Mouse (Mus musculus): ENCODE data around the gene Fam102a.

DNA sequence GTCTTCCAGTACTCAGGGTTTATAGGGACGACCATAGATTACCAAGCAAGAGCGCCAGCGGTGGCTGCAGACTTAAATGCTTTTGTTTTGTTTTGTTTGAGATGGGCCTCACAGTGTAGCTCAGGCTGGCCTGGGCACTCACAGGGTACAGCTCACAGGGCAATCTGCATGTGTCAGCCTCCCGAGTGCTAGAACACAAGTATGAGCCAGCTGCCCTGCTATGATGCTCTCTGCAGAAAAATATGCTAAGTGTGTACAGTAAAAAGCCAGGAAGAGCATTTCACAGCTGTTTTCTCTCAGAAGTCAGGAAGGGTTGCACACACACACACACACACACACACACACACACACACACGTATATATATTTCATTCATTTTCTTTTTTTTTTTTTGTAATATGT, 34.7 kb upstream of the Fam102a start:
- no peak for TF ChIP-seq CTCF (IDR thresholded peaks at IDR 0.05; ENCODE audit: extremely low read depth, insufficient read depth, insufficient read length, insufficient replicate concordance)
- no peak for TF ChIP-seq POLR2A (IDR thresholded peaks at IDR 0.05; ENCODE audit: low read depth, low read length)
